Mouse (Mus musculus): Measurements from ENCODE around the gene Nxn. TPM values are rescaled to one million over a fixed set of nuclear protein-coding genes. Genes with fewer than 3 reads are reported as not detected.

The Nxn gene
- polyA plus RNA-seq, 1 experiment from 2014 or later, result 58.6 TPM

DNA sequence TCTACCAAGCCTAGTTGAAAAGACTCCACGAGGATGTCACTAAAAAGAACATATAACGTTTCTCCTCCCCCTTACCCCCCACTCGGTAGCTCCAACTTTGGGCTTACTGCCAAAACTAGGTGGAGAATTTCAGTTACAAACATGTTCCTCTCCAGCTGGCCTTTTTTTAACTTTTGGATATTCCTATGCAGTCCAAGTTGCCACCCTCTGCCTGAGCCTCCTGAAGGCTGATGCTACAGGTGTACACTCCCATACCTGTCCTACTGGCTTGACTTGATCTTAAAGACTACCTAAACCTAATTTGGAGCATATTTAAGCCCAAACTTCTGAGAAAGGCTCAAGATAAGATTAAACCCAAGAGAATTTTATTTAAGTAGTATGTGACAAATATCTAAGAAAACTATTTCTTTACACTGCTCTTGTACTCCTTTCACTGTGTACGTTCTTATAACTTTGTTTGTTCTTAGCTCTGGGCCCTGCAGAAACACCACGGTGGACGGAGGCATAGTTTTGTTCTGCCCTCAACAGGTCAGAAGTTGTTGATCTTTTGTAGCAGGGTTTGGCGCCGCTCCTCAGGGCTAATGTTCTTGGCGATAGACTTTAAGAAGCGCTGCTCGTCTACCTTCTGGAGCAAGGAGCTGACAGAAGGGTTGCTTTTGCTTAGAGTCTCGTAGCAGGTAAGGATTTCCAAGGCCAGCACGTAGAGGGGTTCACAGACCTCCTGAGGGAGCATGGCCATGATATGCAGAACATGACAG is 188.5 kb downstream of the Nxn start:
- peaks cover 81% of the 10 kb centered on the region for H3K36me3 ChIP-seq (replicated peaks)

More for the DNA sequence above, 188.5 kb downstream of the Nxn start:
- Histone ChIP-seq H3K4me3 (replicated peaks) (no peak overlapping the region), H3K4me1 (no peaks in the 10 kb centered on the region), H3K9ac (no peak overlapping the region), H3K27me3 (no peaks in the 10 kb centered on the region), H3K27ac (no peak overlapping the region), H3K4me2 (no peak overlapping the region), H3K9me3 (no peaks in the 10 kb centered on the region)
- ATAC-seq (ENCODE audit: low FRiP score), result no peak
- 89% methylated on average over 13 of the region's 13 CpGs for WGBS

Other genes starting within 250 kb of the Nxn start
- gene Vps53, start 219.5 kb downstream of the Nxn start, polyA plus RNA-seq (2016; fragmentation: Nextera tagmentation; extraction: Ambion mirVana), result 51.9 and 55.2 TPM in 2 replicates
- 25.4 and 26.7 TPM in 2 replicates for gene Fam57a, start 219.5 kb downstream of the Nxn start, polyA plus RNA-seq (2016; fragmentation: Nextera tagmentation; extraction: Ambion mirVana)
- gene Dbil5, start 181.5 kb downstream of the Nxn start, polyA plus RNA-seq (2016; fragmentation: Nextera tagmentation; extraction: Ambion mirVana), result 0.37 and 0.84 TPM in 2 replicates
- gene Gemin4, start 181.5 kb downstream of the Nxn start, polyA plus RNA-seq (2016; fragmentation: Nextera tagmentation; extraction: Ambion mirVana), result 31.9 and 35.3 TPM in 2 replicates
- gene Mrm3, start 155.4 kb downstream of the Nxn start, polyA plus RNA-seq (2016; fragmentation: Nextera tagmentation; extraction: Ambion mirVana), result 20.0 and 22.2 TPM in 2 replicates
- gene Glod4, start 155.4 kb downstream of the Nxn start, polyA plus RNA-seq (2016; fragmentation: Nextera tagmentation; extraction: Ambion mirVana), result 123 and 125 TPM in 2 replicates
- 103 and 109 TPM in 2 replicates for gene Timm22, start 7.8 kb upstream of the Nxn start, polyA plus RNA-seq (2016; fragmentation: Nextera tagmentation; extraction: Ambion mirVana)
- gene Abr, start 223.2 kb upstream of the Nxn start, polyA plus RNA-seq (2016; fragmentation: Nextera tagmentation; extraction: Ambion mirVana), result 73.4 and 77.7 TPM in 2 replicates